Mouse (Mus musculus): ENCODE data around the gene Pde4d.

Gene Pde4d

DNA sequence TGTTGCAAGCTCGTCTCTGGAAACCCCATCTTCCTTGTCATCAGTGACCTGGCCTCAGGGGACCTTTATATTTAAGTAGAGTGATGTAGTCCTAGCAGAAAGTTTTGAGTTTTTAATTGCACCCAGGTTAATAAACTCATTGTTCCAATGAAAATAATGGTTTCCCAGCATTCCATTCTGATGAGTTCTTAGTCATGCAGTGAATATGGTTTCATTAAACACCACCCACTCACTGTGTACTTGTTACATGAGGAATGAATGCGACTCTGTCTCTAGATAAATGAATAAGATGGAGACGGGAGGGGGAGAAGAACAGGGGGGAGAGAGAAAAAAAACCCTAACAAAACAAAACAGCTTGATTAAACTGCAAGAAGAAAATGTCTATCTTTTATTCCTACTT lies 148.9 kb downstream of the Pde4d start:
- no peak for DNase-seq (ENCODE audit: low spot score in 2 of 2)

DNA sequence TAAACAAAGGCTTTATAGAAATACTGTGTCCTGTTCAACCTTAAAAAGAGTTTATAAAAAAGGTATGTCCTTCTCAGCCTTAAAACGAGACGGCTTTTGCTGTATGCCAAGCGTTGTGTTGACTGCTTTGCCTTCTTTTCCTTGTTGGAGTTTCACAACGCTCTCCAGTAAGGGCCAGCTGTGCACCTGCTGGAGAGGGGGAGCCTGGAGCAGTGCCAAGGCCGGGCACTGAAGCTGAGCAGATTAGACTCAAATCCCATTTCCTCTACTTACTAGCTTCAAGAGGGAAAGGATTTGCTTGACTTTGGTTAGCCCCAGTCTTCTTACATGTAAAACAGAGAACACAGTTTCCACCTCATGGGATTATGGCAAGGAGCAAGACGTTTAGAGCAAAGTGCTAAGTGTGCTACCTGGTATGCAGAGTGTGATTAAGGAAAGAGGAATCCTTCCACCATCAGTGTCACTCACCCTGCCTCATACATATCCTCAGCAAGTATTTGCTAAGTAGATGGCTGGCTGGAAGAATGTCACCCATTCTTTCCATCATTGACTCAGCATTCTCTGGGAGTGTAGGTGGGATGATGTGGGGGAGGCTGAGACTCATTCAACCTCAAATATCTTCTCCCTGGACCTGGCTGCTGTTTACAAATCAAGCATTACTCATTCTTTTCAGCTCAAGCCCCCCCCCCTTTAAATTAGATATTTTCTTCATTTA lies 149.6 kb downstream of the Pde4d start:
- DNase-seq (ENCODE audit: low spot score in 2 of 2), result no peak

DNA sequence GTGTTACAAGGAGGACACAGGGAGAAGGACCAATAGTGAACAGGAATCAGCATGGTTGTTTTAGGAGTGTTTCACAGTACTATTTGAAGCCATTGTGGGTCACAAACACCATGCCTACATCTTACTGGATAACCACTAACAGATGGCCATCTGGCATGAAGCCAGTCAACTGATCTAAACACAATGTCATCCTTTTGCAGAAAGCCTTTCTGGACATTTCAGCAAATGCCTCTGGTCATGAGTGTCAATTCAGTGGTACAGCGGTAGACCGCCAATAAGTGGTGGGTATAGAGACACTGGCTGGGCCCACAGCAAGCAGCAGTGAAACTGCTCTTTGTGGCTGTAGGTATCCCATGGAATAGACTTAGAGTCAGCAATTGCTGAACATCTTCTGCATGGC lies 151.3 kb downstream of the Pde4d start:
- no peak for DNase-seq (ENCODE audit: low spot score in 2 of 2)

DNA sequence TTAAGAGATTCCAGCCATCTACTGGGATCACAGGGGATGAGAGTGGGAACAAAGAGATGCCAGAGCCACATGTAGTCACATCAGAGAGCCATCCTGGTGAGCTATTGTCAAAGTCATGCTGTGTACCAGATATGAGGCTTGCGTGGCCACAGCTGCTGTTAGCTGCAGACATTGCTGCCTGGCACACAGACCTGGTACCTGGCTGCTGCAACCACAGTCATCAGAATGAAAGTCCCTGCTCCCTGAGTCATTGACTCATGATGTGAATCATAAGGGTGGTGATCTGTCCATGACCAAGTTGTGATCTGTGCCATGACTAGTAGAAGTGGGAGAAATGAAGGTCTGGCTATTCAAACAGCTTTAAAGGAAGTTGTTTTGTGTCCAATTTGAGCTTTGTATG lies 153.8 kb downstream of the Pde4d start:
- DNase-seq (ENCODE audit: low spot score in 2 of 2), result no peak

DNA sequence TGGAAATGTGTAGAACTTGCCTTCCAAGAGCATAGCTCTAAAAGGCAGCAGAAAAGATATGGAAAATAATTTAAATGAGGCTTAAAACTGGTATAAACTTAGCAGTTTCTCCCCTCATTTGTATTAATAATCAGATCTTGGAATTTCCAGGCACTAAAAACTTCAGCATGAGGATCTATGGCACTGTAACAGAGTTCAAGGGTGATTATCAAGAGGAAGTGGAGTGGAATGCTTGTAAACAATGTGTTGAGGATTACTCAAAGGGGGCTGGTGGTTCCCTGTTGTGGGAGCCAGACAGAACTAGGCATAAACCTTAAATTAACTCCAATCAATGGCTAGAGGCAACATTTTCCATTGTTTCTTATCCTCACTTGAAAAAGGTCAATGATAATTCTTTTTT lies 154.5 kb downstream of the Pde4d start:
- DNase-seq (ENCODE audit: low spot score in 2 of 2), result no peak

DNA sequence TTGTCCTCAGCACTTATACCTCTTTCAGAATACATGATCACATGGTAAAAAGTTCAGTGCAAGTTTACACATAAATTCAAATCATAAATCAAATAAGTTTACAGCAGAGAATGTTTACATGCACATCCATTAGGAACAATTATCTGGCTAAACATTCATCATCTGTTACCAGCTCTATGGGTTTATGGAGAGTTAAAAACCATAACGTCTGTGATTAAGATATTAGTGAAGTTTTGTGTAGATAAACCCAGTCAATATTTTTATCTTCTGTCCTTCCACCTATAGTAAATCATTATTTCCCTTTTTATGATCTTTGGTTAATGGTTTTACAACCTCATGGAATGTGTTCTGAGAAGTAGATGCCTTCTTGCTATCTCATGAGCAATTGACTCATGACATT lies 168.5 kb downstream of the Pde4d start:
- no peak for DNase-seq (ENCODE audit: low spot score in 2 of 2)

DNA sequence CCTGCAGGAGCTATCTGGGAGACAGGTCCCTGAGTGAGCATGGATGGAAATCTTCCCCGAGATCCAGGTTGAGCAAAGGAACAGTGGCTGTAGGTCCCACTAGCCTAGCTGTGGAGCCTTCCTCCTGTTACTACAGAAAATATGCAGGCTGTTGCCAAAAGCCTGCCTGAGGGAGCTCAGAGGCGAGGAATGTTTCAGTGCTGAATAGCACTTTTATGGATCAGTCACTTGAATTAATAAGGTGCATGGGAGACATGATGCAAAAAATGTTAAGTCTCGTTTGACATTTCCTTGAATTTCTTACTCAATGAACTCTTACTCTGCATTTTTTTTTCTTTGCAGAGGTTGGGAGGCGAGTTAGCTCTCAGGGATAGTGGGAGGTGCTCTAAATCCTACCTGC lies 172.9 kb downstream of the Pde4d start:
- DNase-seq (ENCODE audit: low spot score in 2 of 2), result no peak

DNA sequence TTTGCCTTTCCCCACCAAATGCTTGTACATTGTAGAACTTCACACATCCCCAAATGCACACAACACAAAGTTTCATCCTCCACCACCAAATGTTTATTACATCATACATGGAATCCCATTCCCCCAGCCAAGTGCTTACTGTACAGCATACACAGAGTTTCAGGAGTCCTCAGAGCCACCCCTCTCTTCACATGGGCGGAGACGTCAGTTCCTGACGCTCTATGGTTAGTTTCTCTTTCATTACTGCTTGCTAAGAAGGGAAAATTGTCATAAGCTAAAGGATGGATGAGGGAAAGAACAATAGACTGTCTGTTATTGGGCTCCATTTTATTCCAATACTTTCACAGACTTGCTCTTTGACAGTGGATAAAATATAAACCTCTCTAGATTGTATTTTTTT lies 174.2 kb downstream of the Pde4d start:
- DNase-seq (ENCODE audit: low spot score in 2 of 2), result no peak

DNA sequence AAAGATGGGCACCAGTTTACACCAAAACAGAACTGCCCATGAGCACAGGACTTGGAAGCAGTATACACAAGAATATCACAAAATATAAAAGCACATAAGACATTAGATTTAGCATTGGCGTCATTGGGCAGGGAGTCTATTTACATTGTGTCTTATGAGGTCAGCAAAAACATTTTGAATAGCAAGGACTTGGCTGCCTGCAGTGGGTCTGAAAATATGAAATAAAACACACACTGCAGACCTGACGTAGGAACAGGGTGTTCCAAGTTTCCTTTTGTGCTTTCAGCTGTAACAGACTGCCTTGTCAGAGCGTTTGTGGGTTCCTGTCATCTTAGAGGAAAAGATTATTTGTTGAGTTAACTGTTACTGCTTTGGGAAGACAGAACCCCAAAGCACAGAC lies 176.4 kb downstream of the Pde4d start:
- DNase-seq (ENCODE audit: low spot score in 2 of 2), result no peak

DNA sequence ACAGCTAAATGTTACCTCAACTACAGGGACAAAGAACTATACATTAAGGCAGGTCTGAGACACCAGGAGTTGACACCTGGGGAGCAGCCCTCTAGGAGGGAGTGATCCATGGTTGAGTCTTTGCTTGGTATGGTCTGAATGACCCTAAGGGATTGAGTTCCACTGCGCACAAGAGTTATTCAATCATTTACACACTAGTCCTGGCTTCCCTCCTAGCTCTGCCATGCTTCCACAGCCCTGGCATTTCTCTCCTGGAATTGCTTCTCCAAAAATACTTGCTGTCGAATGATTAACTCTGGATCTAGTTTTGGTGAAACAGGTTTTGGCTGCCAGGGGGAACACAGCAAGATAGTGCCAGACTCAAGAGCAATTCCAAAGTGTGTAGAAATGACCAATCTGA lies 178.8 kb downstream of the Pde4d start:
- DNase-seq (ENCODE audit: low spot score in 2 of 2), result no peak

DNA sequence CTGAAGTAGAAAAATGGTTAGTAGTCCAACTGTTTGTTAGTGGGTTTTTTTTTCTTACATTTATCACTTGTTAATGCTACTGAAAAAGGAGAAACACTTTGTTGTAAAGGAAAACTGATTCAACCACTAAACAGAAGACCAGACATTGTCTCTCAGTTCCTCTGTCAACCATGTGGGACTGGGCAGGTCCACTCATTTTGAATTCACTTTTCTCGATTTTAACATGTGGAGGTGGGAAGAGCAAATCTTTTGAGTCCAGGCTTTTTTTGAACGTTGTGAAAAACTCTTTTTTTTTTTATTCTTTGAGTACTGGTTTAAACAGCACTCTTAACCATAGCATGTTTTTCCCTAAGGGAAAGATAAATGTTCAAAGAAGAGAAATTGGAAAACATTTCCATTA lies 180.8 kb downstream of the Pde4d start:
- no peak for DNase-seq (ENCODE audit: low spot score in 2 of 2)

DNA sequence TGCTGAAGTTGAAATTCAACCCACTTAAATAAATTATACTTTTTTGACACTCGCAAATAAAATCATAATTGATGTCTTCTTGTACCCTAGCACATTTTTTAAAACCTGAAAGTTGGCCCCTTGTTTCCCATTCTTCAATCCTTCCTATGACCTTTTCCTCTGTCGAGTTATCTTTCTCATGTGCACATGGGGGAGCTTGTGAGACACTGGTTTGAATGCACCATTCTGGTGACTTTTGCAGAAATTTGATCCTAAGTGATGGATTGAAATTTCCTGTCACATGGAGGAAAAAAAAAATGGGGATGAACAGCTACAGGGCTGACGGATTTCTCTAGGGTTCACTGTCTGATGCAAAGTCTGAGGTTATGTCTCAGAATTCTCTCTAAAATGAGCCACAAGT lies 181.5 kb downstream of the Pde4d start:
- no peak for DNase-seq (ENCODE audit: low spot score in 2 of 2)

DNA sequence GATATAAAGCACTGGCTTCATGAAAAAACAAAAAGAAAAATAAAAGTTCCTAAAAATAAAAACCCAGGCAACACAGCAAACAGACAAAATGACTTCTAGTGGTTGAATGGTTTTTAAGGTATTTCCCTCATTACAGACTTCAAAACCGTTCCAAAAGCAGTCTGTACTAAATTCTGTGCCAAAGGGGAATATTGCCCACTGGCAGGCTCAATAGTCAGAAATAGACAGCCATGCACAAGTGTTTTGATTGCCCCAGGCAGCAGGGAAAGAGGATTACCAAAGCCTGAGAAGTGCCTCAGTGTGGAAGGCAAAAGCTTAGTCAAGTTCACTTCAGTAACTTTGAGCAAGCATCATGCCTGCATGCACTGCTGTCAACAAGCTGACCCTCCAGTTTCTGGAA lies 186.8 kb downstream of the Pde4d start:
- DNase-seq (ENCODE audit: low spot score in 2 of 2), result no peak

DNA sequence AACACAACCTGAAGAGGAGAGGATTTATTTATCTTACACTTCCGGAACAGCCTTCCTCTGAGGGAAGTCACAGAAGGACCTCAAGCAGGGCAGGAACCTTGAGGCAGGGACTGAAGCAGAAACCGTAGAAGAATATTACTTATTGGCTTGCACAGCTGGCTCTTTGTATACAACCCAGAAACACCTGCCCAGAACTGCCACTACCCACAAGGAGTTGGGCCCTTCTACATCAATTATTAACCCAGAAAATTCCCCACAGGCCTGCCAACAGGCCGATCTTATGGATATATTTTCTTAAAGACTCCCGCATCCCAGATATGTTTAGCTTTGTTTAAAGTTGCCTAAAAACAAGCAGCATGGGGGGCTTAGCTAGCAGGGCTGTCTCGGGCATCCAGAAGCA lies 192.5 kb downstream of the Pde4d start:
- DNase-seq (ENCODE audit: low spot score in 2 of 2), result no peak

DNA sequence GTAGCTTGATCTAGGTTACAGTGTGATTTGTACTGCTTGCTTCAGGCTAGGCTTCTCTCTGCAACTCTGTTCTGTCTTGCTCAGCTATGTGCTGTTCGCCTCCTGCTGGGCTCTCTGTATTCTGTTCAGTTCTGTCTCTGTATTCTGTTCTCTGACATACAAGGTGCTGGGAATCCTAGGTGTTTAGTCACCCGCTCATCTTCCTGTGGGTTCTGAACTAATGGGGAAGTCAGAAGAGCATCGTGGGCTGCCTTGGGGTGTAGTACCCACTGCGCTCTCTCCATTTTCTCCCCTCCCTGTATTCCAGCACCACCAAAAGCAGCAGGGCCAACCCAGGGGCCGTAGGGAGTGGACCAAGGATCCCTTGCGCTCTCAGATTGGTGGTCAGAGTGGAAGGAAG lies 197.1 kb downstream of the Pde4d start:
- no peak for DNase-seq (ENCODE audit: low spot score in 2 of 2)

DNA sequence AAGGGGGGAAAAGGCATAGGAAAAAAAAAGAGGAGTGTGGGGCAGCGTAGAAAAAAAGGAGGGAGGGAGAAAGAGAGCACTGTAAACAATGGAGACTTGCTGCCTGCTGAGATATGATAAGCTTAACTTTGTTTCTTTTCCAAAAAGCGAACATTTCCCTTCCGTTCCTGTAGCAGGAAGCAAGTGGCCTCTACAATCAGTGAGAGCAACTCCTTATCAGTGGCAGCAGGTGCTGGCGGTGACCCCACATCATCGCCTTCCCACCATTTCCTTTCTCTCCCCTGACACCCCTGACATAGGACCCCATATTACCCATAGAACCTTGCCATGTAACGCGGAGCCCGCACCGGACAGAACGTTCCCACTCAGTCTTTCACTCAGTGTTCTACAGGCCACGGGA lies 197.5 kb downstream of the Pde4d start:
- no peak for DNase-seq (ENCODE audit: low spot score in 2 of 2)

DNA sequence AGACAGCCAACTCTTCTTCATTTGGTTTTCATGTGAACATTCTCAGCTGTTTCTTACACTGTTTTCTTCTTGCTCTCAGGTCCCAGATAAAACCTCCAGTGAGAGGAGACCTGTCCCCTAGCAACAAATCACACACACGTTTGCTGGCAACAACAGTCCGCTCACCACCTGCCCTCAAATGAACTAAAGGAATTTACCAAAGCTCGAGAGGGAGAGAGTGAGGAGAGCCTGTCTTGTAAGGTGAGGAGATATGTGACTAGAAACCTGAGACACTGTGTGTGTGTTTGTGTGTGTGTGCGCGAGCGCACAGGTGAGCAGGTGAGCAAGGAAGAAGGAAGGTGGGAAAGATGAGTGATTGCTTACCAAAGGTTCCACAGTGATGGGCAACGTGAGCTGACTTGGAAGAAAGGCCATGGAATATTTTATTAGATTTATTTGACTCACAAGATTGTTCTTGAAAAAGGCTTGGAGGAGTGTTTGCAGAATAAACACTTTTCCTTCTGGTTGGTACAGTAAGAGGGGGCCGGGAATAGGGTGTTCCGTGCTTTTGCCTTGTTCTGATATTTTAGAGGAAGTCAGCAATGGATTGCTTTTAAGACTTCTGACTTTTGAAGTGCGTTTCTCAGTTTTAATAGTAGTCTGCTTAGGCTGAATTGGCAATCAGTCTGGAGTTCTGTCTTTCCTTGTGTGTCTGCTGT lies 204.4 kb downstream of the Pde4d start:
- DNase-seq (ENCODE audit: low spot score in 2 of 2), result no peak

DNA sequence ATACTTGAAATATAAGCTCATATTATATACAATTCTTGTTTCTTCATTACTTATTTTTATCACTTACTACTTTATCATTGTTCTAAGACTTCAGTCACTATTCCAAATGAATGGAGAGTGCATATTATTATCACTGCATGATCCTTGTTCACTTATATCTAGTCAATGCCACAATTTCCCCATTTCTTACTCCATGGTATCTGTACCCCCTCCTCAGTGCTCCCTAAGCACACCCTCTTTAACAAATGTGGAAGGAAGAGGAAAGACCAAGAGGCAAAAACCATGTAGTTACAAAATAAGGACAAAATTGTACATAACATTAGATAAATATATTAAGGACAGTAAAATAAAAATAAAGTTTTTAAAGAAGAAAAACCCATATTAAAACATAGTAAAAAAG lies 216.8 kb downstream of the Pde4d start:
- DNase-seq (ENCODE audit: low spot score in 2 of 2), result no peak

DNA sequence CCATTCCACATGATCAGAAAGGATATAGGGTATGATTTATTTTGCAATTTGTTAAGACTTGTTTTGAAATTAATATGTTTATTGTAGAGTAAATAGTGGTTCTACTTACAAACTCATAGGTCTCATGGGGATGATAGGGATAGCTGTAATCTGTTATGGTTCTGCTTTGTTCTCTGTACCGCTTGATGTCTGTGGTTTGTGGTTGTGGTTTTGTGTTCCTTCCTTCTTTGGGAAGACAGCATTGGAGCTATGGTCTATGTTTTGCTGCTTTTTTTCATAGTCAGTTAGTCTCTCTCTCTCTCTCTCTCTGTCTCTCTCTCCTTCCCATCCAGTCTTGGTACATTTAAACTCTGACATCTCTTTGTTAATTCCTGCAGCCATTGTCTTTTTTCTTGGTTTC lies 217.3 kb downstream of the Pde4d start:
- DNase-seq (ENCODE audit: low spot score in 2 of 2), result no peak

DNA sequence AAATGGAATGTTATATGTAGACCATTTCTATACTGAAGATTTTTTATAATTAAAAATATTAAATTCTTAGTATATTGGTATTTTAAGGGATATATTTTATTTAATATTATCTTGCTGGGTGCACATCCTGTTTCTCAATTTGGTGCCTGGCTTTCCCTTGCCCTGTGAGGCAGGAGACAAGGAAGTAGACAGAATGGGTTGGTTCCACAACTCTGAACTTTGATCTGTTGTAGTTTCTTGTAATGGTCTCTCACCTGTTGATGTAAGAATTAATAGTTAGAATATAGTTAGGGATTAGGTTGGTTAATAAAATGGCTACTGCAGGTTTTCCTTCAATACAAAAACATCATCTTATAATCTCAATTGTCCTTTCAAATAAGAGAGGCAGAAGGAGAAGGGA lies 227.3 kb downstream of the Pde4d start:
- DNase-seq (ENCODE audit: low spot score in 2 of 2), result no peak

DNA sequence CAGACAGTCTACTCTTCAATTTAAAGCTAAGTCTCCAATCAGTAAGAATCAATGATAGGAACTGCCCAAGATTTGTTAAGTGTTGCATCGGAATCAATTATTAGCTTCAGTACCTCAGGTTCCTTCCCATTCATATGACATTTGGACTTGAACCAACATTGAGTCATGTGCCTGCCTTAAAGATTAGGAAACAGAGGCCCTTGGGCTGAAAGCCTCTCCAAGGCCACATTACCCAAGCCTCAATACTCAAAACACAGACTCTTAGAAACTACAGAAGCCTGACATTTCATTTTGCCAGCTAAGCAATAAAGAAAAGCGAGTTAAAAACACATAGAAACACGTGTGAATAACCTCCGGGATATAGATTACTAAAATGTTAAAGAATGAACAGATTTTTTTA lies 233.3 kb downstream of the Pde4d start:
- DNase-seq (ENCODE audit: low spot score in 2 of 2), result no peak

DNA sequence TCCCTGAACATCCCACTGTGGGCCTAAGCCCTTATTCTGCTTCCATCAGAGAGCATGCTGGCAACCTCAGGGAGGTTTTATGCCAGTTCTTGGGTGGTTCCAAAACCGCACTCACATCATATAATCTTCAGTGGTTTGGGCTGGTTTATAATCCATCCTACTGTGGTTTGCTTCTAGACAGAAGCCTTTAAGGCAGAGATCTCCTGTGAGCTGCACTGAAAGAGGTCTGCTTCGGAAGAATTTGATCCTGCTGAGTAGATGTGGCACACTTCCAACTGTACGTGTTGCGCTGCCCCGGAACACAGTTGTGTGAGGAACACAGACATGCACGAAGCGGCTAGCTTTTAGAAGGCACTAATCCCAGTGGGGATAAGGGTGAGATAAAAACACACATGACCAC lies 236.1 kb downstream of the Pde4d start:
- no peak for DNase-seq (ENCODE audit: low spot score in 2 of 2)

DNA sequence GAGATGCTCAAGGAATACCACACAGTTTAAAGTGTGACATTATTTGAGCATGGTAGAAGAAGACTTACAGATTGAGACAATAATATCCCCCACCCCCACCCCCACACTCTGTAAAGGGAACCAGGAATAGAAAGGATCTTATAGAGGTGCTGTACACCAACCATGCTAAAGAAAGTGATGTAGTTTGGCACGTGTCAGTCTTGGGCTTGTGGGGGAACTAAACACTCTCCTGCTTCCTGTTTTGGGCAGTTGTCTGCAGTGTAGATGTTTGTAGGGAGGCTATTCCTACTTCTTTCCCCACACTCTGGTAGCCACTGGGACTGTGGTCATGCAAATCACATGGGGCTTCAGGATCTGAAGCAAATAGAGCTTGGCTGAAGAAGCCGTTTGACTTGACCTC lies 236.5 kb downstream of the Pde4d start:
- DNase-seq (ENCODE audit: low spot score in 2 of 2), result no peak

DNA sequence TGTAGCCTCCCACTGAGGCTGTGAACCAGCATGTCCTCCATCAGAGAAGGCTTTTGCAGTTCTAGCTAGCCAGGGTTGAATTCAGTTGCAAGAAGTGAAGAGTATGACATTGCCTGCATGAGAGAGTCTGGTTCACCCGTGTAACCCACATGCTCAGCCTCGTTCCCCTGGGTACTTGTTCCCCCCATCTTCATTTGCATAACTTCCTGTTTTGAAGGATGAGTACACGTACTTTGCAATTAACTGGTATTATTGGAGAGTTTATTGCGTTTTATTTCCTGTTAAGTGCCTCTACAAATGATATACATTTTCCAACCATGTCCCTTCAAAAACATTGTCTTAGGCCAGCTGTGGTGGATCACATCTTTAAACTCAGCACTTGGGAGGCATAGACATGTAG lies 237.1 kb downstream of the Pde4d start:
- no peak for DNase-seq (ENCODE audit: low spot score in 2 of 2)

All from frontal cortex, postnatal 36 days (tissue).